Mouse (Mus musculus) MN1 (cell line): ENCODE results near the gene Krcc1.
"Not testable (repeated sequence)": the region's sequence is repeated elsewhere in the genome, so short reads cannot be mapped to it uniquely, and the experiment has no call there.

Source experiments
- DNase-seq: peaks from one replicate; pipeline ENCODE4 v3.0.0-alpha.2; 2016; ENCODE audit warnings: low spot score

Gene Krcc1

DNA sequence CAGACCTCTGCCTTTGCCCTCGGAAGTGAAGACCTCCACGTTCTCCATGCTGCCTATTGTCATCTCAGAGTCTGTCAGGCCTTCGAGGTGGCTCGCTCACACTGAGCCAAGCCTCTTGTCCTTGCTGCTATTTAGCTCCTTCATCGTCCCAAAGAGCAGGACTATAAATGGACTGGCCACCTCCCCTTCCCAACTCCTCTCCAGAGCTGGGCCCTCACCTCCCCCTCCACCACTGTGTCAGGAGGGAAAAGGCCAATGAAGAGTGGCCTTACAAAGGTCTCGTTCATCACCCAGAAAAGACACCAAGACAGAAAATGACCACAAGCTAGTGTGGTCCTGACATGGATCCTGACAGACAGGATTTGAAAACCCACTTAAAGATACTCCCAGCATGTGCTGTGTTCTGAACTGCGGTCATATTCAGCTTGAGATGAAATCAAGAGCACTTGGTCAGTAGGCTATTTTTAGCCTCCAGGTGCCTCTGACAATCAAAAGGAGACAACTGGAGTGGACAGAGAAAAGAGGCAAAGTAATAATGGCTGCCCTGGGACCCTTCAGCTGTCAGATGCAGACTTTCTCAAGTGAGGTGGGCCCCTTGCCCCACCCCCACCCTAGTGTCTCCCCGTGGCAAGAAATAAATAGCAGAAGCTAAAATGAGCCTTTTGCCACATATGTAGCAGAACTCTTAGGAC lies 9.2 kb upstream of the Krcc1 start:
- DNase-seq = no peak

- not testable (repeated sequence) for DNase-seq
Observed at GRCm38 (mm10) chr6:71267603-71268002, 3.9 kb upstream of the Krcc1 start.

GRCm38 (mm10) chr6:71268929-71269685 lies 2.4 kb upstream of the Krcc1 start:
- DNase-seq = peak; percentile 17

- not testable (repeated sequence) for DNase-seq
Observed at GRCm38 (mm10) chr6:71269686-71270050, 1.8 kb upstream of the Krcc1 start.

DNA sequence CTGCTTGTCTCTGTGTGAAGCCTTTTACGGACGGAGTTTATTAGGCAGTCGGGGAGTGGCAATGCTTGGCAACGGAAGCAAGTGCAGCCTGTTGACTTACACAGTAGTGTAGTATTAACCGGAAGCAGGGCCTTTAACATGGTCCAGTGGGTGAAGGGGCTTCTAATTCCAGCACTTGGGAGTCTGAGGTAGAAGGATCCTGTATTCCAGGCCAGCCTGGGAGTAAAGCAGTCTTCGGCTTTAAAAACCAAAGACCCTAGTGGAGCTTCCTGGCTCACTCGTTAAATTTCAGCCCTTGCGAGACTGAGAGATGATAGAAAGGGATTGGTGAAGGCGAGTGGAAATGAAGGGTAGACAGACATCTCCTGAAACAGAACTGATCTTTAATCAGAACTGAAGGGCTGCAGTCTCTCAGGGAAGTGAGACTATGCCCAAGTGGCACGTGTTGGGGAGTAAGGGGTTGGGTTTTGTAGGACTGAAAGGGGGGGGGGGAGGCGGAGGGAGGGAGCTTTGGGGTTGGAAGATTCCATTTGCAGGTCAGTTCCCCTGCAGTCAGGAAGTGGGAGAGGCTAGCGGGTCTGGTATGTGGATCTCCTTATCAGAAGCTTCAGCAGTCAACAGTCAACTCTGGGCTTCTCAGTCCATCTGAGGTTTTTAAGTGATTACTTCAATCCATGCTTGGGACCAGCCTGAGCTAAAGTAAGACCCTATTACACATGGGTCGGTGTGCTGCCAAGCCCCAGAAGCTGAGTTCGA lies 998 bp upstream of the Krcc1 start:
- DNase-seq = peak; percentile 64

DNA sequence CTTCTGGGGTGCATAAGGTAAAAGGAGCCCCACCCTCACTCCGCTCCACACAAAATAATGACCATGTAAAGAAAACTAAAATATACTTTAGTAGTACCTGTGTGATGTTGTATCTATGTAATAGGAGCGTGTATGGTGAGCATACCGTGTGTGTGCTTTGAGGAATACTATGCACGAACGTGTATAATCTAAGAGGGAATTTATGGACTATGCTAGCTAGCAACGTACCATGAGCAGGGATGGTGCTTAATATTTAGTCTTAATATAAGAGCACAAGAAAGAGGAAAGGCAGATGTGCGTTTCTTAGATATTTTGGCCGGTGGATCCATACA lies 454 bp upstream of the Krcc1 start:
- DNase-seq = no peak

DNA sequence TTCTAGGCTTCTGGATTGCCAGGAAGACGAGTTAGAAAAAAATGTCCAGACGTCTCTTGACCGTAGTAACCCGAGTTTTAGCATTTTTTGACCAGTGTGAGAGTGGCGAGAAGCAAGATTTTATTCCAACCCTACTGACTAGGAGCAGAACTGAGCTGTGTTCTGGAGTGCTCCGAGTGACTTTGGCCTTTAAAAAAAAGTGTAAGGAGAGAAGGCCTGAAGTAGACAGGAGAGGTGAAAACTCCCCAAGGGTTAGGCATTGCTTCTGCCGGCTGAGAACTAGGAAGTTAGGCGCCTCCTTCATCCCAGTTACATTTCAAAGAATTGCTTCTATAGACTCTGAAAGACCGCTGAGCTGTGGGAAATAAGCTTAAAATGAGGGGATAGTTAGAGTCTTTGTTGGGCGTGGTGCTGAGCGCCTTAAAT lies 852 bp downstream of the Krcc1 start:
- DNase-seq = no peak

GRCm38 (mm10) chr6:71273715-71274114 lies 2.2 kb downstream of the Krcc1 start:
- DNase-seq = no peak

DNA sequence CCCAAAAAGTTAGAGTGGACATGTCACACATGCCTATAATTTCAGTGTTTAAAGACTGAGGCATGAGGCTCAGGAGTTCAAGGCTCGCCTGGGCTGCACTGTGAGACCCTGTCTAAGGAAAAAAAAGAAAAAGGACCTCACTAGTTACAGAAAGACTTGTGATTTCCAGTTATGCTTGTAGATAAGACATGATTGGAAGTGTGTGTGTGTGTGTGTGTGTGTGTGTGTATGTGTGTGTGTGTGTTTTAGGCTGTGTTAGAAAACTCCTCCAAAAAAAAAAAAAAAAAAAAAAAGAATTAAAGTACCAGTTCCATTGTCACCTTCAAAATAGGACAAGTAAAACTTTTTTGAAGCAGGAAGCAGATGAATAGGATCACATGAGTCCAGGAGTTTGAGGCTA lies 3.1 kb downstream of the Krcc1 start:
- DNase-seq = no peak

DNA sequence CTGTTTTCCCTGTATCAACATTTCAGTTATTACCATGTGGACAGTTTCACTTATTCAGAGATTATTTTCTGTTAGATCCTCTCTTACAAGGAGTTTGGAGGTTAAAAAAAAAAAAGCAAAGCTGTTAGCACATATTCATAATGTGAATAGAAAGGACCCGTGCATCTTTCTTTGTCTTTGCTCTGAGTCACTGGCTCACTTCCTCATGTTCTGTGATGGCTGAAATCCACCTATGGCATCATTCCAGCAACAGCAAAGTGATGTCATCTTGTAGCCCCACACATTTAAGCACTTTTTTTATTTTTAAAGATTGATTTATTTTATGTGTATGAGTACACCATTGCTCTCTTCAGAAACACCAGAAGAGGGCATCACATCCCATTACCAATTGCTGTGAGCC lies 7.9 kb downstream of the Krcc1 start:
- peak; percentile 12 for DNase-seq

DNA sequence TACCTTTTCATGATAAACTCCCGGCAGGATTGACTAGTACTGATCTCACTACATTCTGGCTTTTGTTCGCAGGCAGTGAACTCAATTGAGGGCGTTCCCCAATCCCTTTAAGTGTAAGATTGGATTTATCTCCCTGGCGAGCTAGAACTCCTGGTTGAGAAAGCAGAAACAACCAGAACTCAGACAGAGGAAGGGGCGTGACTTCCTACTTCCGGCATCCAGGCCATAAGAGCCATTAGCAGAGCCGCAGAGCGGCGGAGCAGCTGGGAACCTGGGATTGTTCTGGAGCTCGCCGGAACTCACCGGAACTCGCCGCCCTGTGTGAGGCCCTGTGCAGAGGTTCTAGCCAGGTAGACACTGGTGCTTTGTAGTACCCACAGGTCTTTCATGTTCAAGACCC lies 22.0 kb downstream of the Krcc1 start:
- DNase-seq = no peak

- DNase-seq = no peak
Observed at GRCm38 (mm10) chr6:71295303-71295702, 23.8 kb downstream of the Krcc1 start.

DNA sequence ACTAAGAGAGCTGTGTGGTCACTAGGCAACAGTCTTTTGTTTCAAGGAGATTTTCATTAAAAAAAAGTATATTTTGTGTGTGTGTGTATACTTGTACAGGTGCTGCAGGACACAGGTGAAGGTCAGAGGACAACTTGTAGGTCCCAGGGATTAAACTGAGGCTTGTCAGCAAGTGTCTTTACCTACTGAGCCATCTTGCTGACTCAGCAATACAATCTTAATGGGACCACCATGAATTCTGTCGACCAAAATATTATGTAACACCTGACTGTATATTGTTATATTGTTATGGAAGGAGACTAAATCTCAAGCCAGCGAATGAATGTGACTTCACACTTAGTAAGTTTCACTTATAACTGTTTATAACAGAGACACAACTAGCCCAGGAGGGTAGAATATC lies 26.6 kb downstream of the Krcc1 start:
- no peak for DNase-seq

- DNase-seq = no peak
Observed at GRCm38 (mm10) chr6:71298751-71299150, 27.3 kb downstream of the Krcc1 start.

DNA sequence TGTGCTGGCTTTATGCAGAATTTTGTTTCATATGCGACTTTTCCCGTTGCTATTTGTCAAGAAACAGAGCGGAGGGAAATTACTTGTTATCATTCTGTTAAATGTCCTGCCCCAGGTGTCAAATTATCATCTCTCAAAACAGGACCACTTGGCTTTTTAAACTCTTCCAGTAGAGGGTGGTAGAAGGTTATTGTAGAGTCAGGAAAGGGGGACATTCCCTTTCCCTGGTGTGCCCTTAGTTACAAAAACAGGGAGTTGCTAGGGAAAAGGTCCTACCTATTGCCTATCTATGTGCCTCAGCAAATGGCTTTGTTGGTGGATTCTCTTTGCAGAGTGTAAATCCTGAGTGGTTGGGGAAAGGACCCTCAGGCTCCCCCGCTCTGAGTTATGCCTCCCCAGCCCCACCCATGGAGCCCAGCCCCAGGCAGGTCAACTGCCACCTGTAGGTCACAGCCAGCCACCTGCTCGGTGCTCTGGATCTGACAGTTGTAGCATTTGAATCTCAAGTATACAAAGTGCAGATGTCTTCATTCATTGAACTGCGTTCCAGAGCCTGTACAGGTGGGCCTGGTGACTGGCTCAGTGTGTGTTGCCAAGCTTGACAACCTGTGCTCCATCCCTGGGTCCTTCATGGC lies 30.7 kb downstream of the Krcc1 start:
- peak; percentile 9 for DNase-seq

GRCm38 (mm10) chr6:71307486-71307885 lies 36.0 kb downstream of the Krcc1 start:
- no peak for DNase-seq

DNA sequence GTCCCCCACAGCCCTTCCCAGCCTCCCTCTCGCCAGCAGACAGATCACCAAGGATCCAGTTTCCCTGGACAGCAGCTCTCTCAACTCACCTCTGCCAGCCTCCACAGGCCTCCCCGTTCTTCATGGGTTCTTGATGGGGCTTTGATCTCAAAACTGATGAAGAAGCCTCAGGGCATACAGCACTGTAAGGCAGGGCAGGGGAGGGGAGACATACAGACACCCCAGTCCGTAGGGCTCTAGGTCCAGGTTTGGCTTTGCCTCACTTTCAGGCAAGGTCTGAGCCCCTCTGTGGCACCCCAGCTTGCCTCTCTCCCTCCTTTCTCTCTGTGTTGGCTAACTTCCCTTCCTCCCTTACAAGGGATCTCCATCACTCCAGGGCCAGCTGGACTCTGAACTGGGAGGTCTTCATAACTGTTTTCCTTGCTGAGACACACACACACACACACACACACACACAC lies 50.4 kb downstream of the Krcc1 start, which contains the start of gene Smyd1:
TSS of gene Smyd1 (minus strand) at position 408 of the 458 bp plus-strand sequence.
- DNase-seq = no peak

- no peak for DNase-seq
Observed at GRCm38 (mm10) chr6:71322491-71322921, 51.0 kb downstream of the Krcc1 start, which contains the start of gene Cd8b1. Cd8b1 (plus strand) TSS chr6:71322788.

- DNase-seq = no peak
Observed at GRCm38 (mm10) chr6:71324816-71325215, 53.3 kb downstream of the Krcc1 start.

DNA sequence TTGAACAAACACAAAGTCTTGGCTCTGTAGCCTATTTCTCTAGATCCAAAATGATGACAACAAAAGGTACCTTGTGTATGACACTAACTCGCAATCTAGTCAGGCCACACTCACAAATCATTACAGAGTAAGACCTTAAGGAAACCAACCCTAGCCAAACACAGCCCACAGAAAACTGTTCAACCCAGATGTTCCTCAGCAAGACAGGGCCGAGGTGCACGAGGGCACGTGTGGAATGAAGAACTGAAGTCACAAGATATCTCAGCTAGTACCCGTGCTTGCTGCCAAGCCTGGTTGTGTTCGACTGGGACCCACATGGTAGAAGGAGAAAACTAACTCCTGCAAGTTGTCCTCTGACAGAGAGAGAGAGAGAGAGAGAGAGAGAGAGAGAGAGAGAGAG lies 58.4 kb downstream of the Krcc1 start:
- no peak for DNase-seq

DNA sequence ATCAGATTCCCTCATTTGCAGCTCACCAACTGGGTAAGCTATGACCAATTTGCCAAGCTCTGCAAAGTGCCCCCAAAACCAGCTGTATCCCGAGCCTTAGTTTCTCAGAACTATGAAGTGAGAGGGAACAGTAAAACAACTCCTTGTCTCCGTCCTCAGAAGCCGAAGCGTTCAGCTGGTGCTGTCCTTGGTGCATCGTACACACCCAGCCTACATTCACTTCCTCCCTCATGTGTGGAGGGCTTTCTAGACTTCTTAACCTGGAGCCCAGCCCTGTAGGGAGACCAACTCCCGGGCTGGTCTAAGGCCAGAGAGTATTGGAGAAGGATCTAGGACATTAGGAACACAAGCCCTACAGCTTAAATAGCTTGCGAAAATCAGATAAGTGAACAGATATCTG lies 59.0 kb downstream of the Krcc1 start:
- DNase-seq = no peak

DNA sequence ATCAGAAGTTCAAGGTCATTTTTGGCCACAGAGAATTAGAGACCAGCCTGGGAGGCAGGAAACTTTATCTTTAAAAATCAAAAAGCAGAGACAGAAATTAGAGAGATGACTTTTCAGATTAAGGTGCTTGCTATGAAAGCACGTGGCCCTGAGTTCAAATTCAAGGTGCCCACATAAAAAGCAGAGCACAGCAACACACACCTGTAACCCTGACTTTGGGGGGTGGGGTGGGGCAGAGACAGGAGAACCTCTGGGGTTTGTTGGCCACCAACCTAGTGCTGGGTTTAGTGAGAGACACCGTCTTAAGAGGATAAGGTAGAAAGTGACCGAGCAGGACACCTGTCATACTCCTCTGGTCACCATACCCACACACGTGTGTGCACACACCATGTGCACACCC lies 60.0 kb downstream of the Krcc1 start:
- not testable (repeated sequence) for DNase-seq
